Mouse (Mus musculus) brain, embryonic 14.5 days (tissue): Measurements from ENCODE around the gene Mrps10.

Experiments
- CTCF ChIP-seq: fragments of 200-500 bp; IDR thresholded peaks from 2 replicates; pipeline ENCODE4 v1.5.1; 2012; ENCODE audit warnings: inconsistent platforms, mild to moderate bottlenecking, moderate library complexity, borderline replicate concordance; ENCODE audit not compliant: insufficient read depth, insufficient read length; ENCODE audit errors: extremely low read depth
- POLR2A ChIP-seq: fragments of 200-500 bp; IDR thresholded peaks from 2 replicates; pipeline ENCODE4 v1.6.1; 2012; ENCODE audit warnings: mild to moderate bottlenecking, inconsistent platforms, borderline replicate concordance; ENCODE audit not compliant: poor library complexity, insufficient read depth, insufficient read length, severe bottlenecking; ENCODE audit errors: extremely low read depth

- TF ChIP-seq CTCF = no peak
- no peak for TF ChIP-seq POLR2A
Measured at GRCm38 (mm10) chr17:47421566-47421965, 52.9 kb downstream of the Mrps10 start.
